Mouse (Mus musculus): ENCODE measurements around the gene Gm10424.
"Not testable (repeated sequence)": the region's sequence is repeated elsewhere in the genome, so short reads cannot be mapped to it uniquely, and the experiment has no call there.

The Gm10424 gene

DNA sequence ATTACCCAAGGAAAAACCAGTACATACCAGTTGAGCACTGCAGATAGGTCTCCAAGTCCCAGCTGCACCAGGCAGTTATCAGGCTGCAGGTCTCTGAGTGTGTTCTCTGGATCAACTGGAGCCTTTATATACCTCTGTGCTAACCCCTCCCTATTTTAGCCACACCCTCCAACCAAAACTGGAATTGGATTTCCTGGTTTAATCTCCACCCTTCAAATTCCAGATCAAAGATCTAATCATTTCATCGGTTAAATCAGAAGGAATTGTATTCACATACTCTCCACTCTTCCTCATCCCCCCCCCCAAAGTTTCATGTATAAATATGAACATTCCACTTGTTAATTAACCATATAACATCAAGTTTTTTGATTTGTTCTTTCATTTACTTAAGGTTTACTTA is at the start of gene Gm10424:
Gene Gm10424, minus strand, starts transcription at position 101 of the 400 bp plus-strand sequence.
- in situ Hi-C loops (cut with MboI; ENCODE audit: low sequenced_read_pairs), result not testable (repeated sequence)

DNA sequence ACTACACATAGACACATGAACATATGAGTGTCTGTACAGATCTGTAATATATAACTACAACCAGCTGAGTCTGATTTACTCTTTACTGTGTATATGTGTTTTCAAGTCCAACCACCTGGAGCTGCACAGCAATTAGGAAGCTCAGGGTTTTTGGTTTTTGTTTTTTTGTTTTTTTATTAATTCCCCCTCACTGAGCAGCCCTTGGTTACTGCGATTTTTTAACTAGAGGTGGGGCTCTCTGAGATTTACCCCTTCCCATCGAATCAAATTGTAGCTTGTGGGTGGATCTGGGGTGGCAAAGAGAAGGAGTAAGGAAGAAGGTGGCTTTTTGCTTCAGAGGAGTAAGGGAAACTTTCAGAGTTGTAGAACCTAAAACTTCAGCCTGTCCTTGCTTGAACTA is 33.0 kb upstream of the Gm10424 start, which contains the start of gene Gm3259:
Gene Gm3259, plus strand, starts transcription at position 301 of the 400 bp plus-strand sequence.
- in situ Hi-C loops (cut with MboI; ENCODE audit: low sequenced_read_pairs), result not testable (repeated sequence)

All from CH12F3 (cell line).